Mouse (Mus musculus) embryonic stem cell, embryonic (primary cell): ENCODE measurements at regions not wholly inside any gene's neighbourhood (a gene's known extent, or its start where the extent isn't known, plus 50 kb on each side); places are given as distances from the start of the nearest gene placed in this dataset.
"Not testable (repeated sequence)": the region's sequence is repeated elsewhere in the genome, so short reads cannot be mapped to it uniquely, and the experiment has no call there.

ENCODE experiments used
- CTCF ChIA-PET, 4 experiments: fragments of 300-600 bp in 2 of 4; fragments of 350-600 bp in 2 of 4; sonication (Branson Sonifier 250); formaldehyde crosslinking; loops; one replicate each; lab custom pipeline; 2022; ENCODE audit warnings: inconsistent platforms in 2 of 4; lab: Charles Lee
- POLR2A ChIA-PET, 4 experiments: fragments of 300-600 bp in 2 of 4; fragments of 350-600 bp in 2 of 4; sonication (Branson Sonifier 250); formaldehyde crosslinking; loops; one replicate each; lab custom pipeline; 2022; ENCODE audit warnings: antibody characterized with exemption in 4 of 4, inconsistent platforms in 1 of 4; lab: Charles Lee

DNA sequence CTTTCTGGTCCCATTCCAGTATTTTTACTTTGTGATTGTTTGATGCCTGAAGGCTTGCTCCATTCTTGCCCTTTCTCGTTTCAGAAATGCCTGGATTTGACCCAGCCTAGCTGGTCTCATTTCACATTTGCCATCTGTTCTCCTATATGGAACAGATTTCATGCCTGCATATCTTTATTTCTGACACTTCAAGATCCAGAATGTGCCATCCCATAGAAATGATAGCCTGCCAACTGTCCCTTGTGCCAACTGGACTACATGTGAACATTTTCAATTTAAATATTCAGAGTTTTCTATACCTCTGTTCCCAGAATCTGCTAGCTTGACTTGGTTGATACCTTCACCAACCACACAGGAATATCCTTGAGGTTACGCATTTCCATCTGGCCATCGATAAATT lies 669.0 kb downstream of the Fscb start:
- CTCF ChIA-PET = no interaction called here
- POLR2A ChIA-PET = no interaction called here

DNA sequence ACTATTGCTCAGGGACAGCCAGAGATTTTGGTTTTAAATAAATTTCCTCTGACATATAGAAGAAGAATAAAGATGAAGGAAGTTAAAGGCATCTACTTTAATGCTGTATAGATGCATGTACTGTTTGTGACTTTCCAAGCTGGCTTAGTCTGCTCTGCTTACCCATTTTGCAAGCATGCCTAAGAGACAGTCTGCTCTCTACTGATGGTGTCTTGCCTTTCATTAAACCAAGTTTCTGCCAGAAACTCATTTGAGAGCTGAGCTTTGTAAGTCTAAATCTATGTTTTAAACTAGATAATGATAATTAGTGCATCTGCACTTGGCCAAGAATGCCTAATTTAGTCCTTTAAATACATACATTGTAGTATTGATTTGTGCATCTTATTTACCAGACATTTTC lies 670.5 kb downstream of the Fscb start:
- POLR2A ChIA-PET = no interaction called here
- CTCF ChIA-PET = no interaction called here

DNA sequence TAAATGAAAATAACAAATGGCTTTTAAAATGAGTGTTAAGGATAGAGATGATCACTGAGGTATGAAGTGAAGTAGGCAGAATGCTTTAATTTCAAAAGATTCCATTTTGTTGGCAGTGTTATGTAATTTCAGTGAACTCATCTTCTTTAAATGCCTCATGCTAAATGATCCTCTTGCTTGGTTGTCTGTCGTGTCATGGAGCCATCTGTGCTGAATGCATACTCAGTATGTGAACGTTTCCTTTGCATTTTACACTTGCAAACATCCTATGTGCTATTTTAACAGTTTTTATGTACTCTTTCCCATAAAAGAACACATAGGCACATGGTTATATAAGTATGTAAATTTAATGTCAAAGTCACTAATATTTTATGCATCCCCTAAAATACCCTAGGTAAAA lies 682.8 kb downstream of the Fscb start:
- CTCF ChIA-PET = no interaction called here
- POLR2A ChIA-PET = no interaction called here

- CTCF ChIA-PET = no interaction called here
- POLR2A ChIA-PET = interaction anchor here in 1 of 4 experiments (0.6 kb wide), 1 partner anchor 90 kb away, joined by 3 read pairs; no protein-coding TSS in a partner anchor
Observed at GRCm38 (mm10) chr12:63777874-63778273, 696.6 kb downstream of the Fscb start.

DNA sequence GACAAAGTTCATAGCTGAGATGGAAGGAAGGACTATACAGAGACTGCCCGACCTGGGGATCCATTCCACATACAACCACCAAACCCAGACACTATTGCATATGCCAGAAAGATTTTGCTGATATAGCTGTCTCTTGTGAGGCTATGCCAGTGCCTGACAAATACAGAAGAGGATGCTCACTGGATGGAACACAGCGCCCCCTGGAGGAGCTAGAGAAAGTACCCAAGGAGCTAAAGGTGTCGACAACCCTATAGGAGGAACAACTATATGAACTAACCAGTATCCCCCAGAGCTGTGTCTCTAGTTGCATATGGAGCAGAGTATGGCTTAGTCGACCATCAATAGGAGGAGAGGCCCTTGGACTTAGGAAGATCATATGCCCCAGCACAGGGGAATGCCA lies 713.4 kb downstream of the Fscb start:
- POLR2A ChIA-PET = not testable (repeated sequence)

More for the DNA sequence above, 713.4 kb downstream of the Fscb start:
- CTCF ChIA-PET = interaction anchor here in 3 of 4 experiments (0.6 to 1.3 kb wide), 3 partner anchors 9 to 104 kb away, joined by 5 to 6 read pairs (median 6); no protein-coding TSS in a partner anchor
